Mouse (Mus musculus): ENCODE results near the gene Sigmar1.

DNA sequence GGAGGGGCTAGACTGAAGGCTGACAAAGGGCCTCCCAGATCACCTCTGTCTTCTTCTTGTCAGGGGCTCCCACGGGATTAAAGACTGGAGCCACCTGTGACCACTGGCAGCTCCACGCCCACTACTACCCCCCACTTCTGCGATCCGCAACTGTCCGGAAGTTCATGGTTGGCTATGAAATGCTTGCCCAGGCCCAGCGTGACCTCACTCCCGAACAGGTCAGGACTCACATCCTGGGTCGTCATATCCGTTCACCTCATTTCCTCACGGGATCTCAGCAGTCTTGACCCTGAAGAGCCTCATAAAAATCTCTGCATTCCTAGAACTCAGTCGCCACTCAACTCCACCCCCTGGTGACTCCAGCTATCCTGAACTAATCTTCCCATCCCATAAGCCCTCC, 2.1 kb upstream of the Sigmar1 start:
- TF ChIP-seq POLR2A (IDR thresholded peaks at IDR 0.05; ENCODE audit: low read depth, low read length), result no peak
- TF ChIP-seq UBTF (IDR thresholded peaks at IDR 0.05; ENCODE audit: low read depth, low read length), result no peak
- no peak for TF ChIP-seq MXI1 (IDR thresholded peaks at IDR 0.05; ENCODE audit: low read depth, low read length)
- no peak for TF ChIP-seq EP300 (IDR thresholded peaks at IDR 0.05; ENCODE audit: low read length)

All from CH12.LX (cell line).